Mouse (Mus musculus) neural tube, embryonic 14.5 days (tissue): ENCODE data around the gene Slco3a1. TPM values are rescaled to one million over a fixed set of nuclear protein-coding genes. Genes with fewer than 3 reads are reported as not detected.
A peak's percentile ranks its signal among the peaks of the same experiment; 100 is the strongest.

Source experiments
- ATAC-seq: fragments of 200-750 bp; cut with Nextera tagmentation; 2 replicates; pipeline ENCODE4 v1.8.0; 2017; ENCODE audit warnings: low read depth, mild to moderate bottlenecking, moderate TSS enrichment, moderate library complexity
- H3K27ac ChIP-seq: fragments of 300-500 bp; sonication (generic); 2 replicates; pipeline ENCODE4 v1.5.1; 2014; ENCODE audit warnings: low read depth, mild to moderate bottlenecking, control low read depth, low read length, moderate library complexity, mixed read lengths
- H3K27me3 ChIP-seq: fragments of 300-500 bp; sonication (generic); 2 replicates; pipeline ENCODE4 v1.6.1; 2014; ENCODE audit warnings: low read length; ENCODE audit not compliant: control insufficient read depth, insufficient read depth
- H3K36me3 ChIP-seq: fragments of 300-500 bp; sonication (generic); 2 replicates; pipeline ENCODE4 v1.6.1; 2014; ENCODE audit warnings: low read length, mixed read lengths; ENCODE audit not compliant: control insufficient read depth, insufficient read depth
- H3K4me1 ChIP-seq: fragments of 300-500 bp; sonication (generic); 2 replicates; pipeline ENCODE4 v1.6.1; 2014; ENCODE audit warnings: low read length; ENCODE audit not compliant: control insufficient read depth, insufficient read depth
- H3K4me2 ChIP-seq: fragments of 300-500 bp; sonication (generic); 2 replicates; pipeline ENCODE4 v1.6.1; 2014; ENCODE audit warnings: mild to moderate bottlenecking, low read depth, low read length, control low read depth
- H3K4me3 ChIP-seq: fragments of 300-500 bp; sonication (generic); 2 replicates; pipeline ENCODE4 v1.5.1; 2014; ENCODE audit warnings: low read depth, low read length, control low read depth, mixed read lengths
- H3K9ac ChIP-seq: fragments of 300-500 bp; sonication (generic); replicated peaks from 2 replicates; pipeline ENCODE4 v1.6.1; 2014; ENCODE audit warnings: low read depth, mild to moderate bottlenecking, control low read depth, low read length, mixed read lengths
- H3K9me3 ChIP-seq: fragments of 300-500 bp; sonication (generic); 2 replicates; pipeline ENCODE4 v1.6.1; 2016; ENCODE audit warnings: low read length; ENCODE audit not compliant: control insufficient read depth
- WGBS: fragments of 180-500 bp; shearing (Covaris S2); extraction: QIAGEN DNeasy Blood & Tissue Kit; methylation state at CpG from one replicate; pipeline ENCODE4 v1.1.7; 2014; 5-methylcytosine and 5-hydroxymethylcytosine counted together
- polyA plus RNA-seq: library from polyadenylated mRNA; unstranded; fragments of >200 nt; fragmentation: Nextera tagmentation; extraction: Ambion mirVana; gene quantifications from 2 replicates; pipeline ENCODE4 v1.2.1, GENCODE M21; 2014

The Slco3a1 gene
- polyA plus RNA-seq, 1 experiment from 2014 or later = 18.6 TPM

DNA sequence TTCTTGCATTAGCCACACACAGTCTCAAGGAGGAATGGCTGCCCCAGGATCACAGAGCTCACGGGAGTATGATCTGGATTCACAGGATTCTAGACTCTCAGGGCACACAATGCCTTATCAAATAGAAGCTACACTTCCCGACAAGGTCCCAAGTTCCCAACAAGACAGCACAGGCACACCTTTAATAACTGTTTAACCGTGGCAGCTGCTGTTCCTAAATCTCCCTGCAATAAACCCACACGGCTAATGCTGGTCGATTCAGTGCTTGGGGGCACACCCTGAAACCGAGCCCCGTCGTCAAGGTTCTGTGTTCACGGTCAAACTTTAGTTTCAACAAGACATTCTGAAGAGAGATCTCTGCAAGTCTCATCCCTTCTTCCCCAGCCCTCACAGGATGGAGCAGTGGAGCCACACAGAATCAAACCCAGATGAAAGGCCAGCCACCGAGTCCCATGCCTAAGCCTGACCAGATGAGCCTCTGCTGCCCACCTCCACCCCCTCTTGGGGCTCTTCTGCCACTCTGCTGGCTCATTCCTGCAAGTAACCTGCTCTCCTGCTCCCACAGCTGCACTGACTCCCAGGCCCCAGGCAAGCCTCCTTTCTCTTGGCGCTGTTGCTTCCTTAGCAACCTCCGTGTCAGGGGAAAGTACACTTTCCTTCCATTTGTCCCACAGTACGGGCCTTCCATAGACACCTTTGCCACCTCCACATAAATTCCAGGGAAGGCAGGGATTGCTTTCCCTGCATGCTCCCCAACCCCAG lies 200.7 kb downstream of the Slco3a1 start:
- 63% methylated on average over 13 of the region's 13 CpGs for WGBS
- H3K27me3 ChIP-seq = no peaks in the 10 kb centered on the region
- H3K4me2 ChIP-seq = no peak overlapping the region
- no peaks in the 10 kb centered on the region for H3K9me3 ChIP-seq
- peaks cover 4% of the 10 kb centered on the region for H3K4me1 ChIP-seq
- H3K36me3 ChIP-seq = no peaks in the 10 kb centered on the region
- H3K27ac ChIP-seq = peak overlapping the region; percentile 7; the same call in 1 of the 2 replicates
- peak; percentile 19; the same call in 1 of the 2 replicates for ATAC-seq
- no peak overlapping the region for H3K4me3 ChIP-seq
- 0 out of 2 replicates have a peak overlapping the region, but pooled peaks have one; percentile 35 for H3K9ac ChIP-seq

DNA sequence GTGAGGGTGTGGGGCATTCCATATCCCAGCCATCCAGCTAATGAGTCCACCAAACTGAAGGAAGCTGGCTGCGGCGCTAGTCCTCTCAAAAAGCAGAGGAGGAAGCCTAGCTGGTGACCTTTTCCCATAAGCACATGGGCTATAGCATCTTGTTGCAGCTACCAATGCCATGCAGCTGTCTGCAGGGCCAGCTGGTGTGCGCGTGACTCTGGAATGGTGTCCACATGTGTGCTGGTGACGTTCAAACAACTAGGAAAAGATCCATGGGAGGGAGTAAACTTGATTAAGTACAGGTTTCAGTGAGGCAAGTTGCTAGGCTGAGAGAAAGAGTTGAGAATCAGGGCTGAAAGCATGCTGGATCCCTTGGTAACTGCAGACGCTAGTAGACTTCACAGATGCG lies 201.3 kb downstream of the Slco3a1 start:
- Histone ChIP-seq H3K4me1 (peaks cover 4% of the 10 kb centered on the region), H3K9me3 (no peaks in the 10 kb centered on the region), H3K9ac (no peak overlapping the region), H3K27ac (no peak overlapping the region), H3K4me3 (no peak overlapping the region), H3K27me3 (no peaks in the 10 kb centered on the region), H3K4me2 (no peak overlapping the region), H3K36me3 (no peaks in the 10 kb centered on the region)
- no peak for ATAC-seq
- 80% methylated on average over 7 of the region's 7 CpGs for WGBS

DNA sequence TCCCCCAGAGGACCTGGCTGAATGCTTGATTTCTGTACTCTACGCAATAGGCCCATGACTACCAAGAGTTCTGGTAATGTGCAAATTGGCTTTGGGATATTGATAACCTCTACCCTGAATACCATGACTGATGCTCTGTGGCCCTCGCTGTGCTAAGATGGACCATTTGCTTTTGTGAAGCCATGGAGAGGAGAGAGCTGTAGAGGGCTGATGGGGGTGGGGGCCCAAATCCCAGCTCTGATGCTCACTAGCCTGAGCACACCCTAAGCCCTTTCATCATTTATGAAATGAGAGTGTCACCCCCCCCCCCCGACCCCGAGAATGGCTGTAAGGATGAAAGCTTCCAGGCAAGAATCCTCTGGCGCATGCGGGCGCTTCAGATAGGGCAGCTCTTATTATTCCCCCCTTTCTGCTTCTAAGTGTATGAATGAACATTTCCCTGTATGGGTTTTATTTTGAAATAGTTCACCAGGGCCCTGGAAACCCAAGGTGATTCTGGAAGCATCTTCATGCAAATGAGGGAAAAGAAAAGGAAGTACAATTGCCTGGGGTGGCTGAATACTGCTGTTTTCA lies 206.2 kb downstream of the Slco3a1 start:
- Histone ChIP-seq H3K36me3 (no peaks in the 10 kb centered on the region), H3K9ac (no peak overlapping the region), H3K27me3 (no peaks in the 10 kb centered on the region), H3K27ac (no peak overlapping the region), H3K9me3 (no peaks in the 10 kb centered on the region), H3K4me1 (no peaks in the 10 kb centered on the region), H3K4me2 (no peak overlapping the region), H3K4me3 (no peak overlapping the region)
- ATAC-seq = no peak
- 76% methylated on average over 7 of the region's 7 CpGs for WGBS

DNA sequence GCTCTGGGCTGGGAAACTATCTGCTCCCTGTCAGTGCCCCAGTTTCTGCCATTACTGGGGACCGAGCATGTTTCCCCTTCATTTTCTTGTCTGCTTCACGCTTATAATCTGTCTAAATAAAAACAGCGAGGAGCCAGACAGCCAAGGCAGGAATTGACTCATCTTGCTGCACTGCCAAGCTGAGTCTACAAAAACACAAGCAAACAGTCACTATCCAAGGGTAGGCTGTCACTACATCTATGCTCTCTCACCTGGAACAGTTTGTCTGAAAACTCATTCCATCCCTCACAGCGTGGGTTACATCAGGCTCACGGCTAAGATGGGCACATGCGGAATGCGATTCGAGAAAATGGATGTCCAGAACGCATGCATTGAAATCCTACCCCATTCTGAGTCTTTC lies 207.6 kb downstream of the Slco3a1 start:
- H3K27me3 ChIP-seq = no peaks in the 10 kb centered on the region
- no peak for ATAC-seq
- H3K9me3 ChIP-seq = no peaks in the 10 kb centered on the region
- H3K4me1 ChIP-seq = no peaks in the 10 kb centered on the region
- no peak overlapping the region for H3K9ac ChIP-seq
- H3K27ac ChIP-seq = no peak overlapping the region
- H3K36me3 ChIP-seq = no peaks in the 10 kb centered on the region
- 80% methylated on average over 9 of the region's 9 CpGs for WGBS
- H3K4me3 ChIP-seq = no peak overlapping the region
- H3K4me2 ChIP-seq = no peak overlapping the region

DNA sequence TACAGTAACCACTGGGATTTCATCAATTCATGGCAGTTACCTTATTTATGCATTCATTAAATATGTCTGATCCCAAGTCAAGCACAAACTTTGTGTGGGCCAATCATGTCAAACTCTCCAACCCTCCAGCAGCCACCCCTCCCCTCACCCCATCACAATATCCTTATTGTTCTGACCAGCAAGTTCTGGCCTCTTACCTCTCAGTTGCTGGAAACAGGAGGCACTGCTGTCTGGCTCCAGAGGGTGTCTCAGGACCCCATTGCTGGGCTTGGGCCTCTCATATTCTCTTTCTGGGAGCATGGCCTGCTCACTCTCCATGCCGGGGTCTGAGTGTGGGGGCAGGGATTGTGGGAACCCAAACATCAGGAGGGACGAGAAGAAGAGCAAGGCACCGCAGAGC lies 208.1 kb downstream of the Slco3a1 start:
- no peaks in the 10 kb centered on the region for H3K9me3 ChIP-seq
- no peaks in the 10 kb centered on the region for H3K4me1 ChIP-seq
- no peak overlapping the region for H3K4me2 ChIP-seq
- 75% methylated on average over 3 of the region's 3 CpGs for WGBS
- no peaks in the 10 kb centered on the region for H3K27me3 ChIP-seq
- H3K27ac ChIP-seq = no peak overlapping the region
- no peak for ATAC-seq
- H3K36me3 ChIP-seq = no peaks in the 10 kb centered on the region
- H3K4me3 ChIP-seq = no peak overlapping the region
- H3K9ac ChIP-seq = no peak overlapping the region

DNA sequence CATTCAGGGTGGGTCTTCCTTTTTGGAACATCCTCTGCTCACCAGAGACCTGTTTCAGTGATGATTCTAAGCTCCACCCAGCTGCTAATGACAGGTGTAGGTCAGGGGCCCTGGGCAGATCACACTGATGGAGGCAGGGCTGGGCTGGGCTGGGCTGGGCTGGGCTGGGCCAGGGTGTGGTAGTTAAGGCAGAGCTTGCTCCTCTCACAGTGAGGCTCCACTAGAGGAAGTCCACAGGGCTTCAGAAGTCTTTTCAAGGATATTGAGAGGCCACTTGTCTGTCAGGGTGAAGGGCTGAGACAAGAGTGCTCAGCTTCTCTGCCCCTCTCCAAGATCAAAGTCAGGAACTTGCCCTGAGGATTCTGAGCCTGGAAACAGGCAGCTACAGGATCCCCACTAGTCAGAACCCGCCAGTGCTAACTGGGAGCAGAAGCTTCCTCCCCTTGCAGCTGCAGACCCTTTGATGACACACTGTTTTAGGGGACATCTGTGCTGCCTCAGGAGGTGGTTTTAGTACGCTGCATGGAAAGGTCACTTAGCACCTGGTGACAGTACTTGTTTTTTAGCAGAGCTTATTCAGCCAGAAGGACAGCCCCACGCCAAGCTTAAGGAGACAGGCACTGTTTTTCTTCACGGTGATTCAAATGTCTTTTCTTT lies 213.3 kb downstream of the Slco3a1 start:
- Histone ChIP-seq H3K36me3 (no peaks in the 10 kb centered on the region), H3K4me1 (no peaks in the 10 kb centered on the region), H3K4me2 (no peak overlapping the region), H3K9me3 (no peaks in the 10 kb centered on the region), H3K27me3 (no peaks in the 10 kb centered on the region), H3K4me3 (no peak overlapping the region), H3K9ac (no peak overlapping the region), H3K27ac (no peak overlapping the region)
- ATAC-seq = no peak
- WGBS = 42% methylated on average over 4 of the region's 4 CpGs

DNA sequence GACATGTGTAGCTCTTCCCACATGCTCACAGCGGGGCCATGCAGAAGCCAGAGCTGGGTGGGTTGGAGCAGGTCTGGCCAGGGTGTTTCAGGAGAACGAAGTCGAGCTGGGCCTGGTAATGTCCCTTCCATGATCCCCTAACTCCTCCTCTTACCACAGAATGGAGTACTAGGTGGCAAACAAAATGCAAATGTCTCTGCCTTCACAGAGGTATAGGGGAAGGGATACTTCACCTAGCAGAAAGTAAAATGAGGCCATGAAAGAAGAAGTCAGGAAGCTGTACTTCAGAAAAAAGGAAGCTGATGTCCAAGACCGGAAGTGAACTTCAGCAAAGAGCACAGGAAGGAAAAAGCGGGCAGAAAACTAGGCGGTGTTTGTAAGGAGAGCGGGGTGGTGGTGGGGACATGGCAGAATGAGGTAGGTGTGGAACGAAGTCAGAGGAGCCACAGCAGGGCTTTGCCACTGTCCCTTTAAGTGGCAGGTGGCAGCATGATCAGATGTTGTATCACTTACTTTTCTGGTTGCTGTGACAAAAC lies 214.1 kb downstream of the Slco3a1 start:
- H3K27ac ChIP-seq = no peak overlapping the region
- H3K9ac ChIP-seq = no peak overlapping the region
- no peaks in the 10 kb centered on the region for H3K4me1 ChIP-seq
- 88% methylated on average over 8 of the region's 8 CpGs for WGBS
- H3K36me3 ChIP-seq = no peaks in the 10 kb centered on the region
- H3K9me3 ChIP-seq = no peaks in the 10 kb centered on the region
- no peak overlapping the region for H3K4me3 ChIP-seq
- no peaks in the 10 kb centered on the region for H3K27me3 ChIP-seq
- no peak for ATAC-seq
- H3K4me2 ChIP-seq = no peak overlapping the region

DNA sequence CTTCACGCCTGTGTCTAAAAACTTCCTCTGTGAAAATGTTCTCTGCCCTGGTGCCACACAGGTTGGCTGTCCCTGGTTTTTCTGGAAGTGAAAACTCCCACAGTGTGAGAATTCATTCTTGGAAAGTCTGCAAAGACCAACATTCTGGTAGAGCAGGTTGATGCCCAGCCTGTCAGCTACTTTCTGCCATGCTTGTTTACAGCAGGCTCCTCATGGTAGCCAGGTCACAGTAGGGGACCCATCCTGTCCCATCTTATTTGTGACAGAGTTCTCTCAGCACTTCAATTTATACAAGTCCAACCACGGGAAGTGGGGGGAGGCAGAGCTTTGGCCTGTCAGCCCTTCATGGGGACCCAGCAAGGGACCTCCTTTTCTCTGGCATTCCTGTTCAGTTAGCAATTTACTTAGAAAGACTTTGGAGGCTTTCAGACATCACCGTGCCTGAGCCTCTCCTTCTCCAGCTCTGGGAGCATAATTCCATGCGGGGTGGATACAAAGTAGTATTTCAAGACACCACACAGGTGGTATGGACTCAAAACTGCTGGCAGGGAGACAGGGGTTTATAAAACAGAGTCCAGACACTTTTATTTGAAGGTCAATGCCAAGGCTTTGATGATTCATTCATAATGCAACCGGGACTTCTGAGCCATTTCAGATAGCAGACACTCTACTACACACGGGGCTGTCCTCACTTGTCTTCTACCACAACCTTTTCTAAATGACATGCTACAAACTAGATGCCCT lies 216.7 kb downstream of the Slco3a1 start:
- 87% methylated on average over 6 of the region's 6 CpGs for WGBS
- Histone ChIP-seq H3K9me3 (no peaks in the 10 kb centered on the region), H3K4me2 (no peak overlapping the region), H3K27me3 (no peaks in the 10 kb centered on the region), H3K4me1 (no peaks in the 10 kb centered on the region), H3K9ac (no peak overlapping the region), H3K36me3 (no peaks in the 10 kb centered on the region), H3K4me3 (no peak overlapping the region), H3K27ac (no peak overlapping the region)
- no peak for ATAC-seq
